Mouse (Mus musculus): ENCODE results near the gene Ppp1ca. TPM values are rescaled to one million over a fixed set of nuclear protein-coding genes. Genes with fewer than 3 reads are reported as not detected.

Gene Ppp1ca
- polyA plus RNA-seq, 1 experiment from 2014 or later, result 745 TPM

DNA sequence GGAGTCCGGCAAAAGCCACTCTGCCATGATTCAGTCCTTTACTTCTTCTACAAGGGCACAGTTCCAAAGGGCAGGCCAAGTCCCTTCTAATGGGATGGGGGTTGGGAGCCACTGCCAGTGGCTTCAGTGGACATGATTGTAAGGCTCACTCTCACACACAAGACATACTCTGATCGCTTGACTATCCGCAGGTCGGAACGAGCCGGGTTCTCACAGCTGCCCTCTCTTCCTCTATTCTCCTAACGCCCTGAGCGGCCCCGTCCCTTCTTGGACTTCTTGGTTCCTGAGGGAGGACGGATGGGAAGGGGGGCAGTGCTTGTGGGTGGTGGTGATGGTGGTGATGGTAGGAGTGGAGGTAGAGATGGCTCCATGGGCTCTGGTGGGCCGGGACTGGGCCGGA is 35.1 kb upstream of the Ppp1ca start:
- H3K27me3 ChIP-seq (replicated peaks), result no peaks in the 10 kb centered on the region
- no peak overlapping the region for H3K4me3 ChIP-seq (replicated peaks)
- WGBS, result 86% methylated on average over 12 of the region's 12 CpGs
- H3K9me3 ChIP-seq, result no peaks in the 10 kb centered on the region
- H3K36me3 ChIP-seq, result peaks cover 40% of the 10 kb centered on the region
- no peak overlapping the region for H3K4me2 ChIP-seq
- H3K4me1 ChIP-seq, result no peaks in the 10 kb centered on the region
- no peak overlapping the region for H3K27ac ChIP-seq
- H3K9ac ChIP-seq, result no peak overlapping the region
- ATAC-seq (ENCODE audit: insufficient read depth, low FRiP score, low read depth), result no peak

DNA sequence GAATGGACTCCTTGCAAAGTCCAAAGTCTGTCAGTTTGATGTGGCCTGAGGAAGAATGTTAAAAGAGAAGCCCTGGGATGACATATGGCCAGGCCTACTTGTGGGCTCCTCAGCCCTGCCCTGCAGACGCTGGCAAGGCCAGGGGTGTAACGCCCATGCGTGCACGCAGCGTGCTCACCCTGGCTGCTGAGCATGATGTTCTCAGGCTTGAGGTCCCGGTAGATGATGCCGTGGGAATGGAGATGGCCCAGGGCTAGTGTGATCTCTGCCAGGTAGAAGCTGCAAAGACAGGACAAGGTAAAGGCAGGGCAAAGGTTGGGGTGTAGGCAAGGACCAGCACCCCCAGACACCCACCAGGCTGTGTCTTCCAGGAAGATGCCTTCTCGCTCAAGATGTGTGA is 32.8 kb upstream of the Ppp1ca start:
- H3K4me1 ChIP-seq, result peaks cover 11% of the 10 kb centered on the region; the same call in 1 of the 2 replicates
- no peak overlapping the region for H3K9ac ChIP-seq
- WGBS, result 96% methylated on average over 8 of the region's 8 CpGs
- no peak overlapping the region for H3K4me3 ChIP-seq (replicated peaks)
- H3K27ac ChIP-seq, result no peak overlapping the region
- ATAC-seq (ENCODE audit: insufficient read depth, low FRiP score, low read depth), result no peak
- H3K4me2 ChIP-seq, result no peak overlapping the region
- no peaks in the 10 kb centered on the region for H3K9me3 ChIP-seq
- H3K27me3 ChIP-seq (replicated peaks), result no peaks in the 10 kb centered on the region
- H3K36me3 ChIP-seq, result peaks cover 37% of the 10 kb centered on the region

DNA sequence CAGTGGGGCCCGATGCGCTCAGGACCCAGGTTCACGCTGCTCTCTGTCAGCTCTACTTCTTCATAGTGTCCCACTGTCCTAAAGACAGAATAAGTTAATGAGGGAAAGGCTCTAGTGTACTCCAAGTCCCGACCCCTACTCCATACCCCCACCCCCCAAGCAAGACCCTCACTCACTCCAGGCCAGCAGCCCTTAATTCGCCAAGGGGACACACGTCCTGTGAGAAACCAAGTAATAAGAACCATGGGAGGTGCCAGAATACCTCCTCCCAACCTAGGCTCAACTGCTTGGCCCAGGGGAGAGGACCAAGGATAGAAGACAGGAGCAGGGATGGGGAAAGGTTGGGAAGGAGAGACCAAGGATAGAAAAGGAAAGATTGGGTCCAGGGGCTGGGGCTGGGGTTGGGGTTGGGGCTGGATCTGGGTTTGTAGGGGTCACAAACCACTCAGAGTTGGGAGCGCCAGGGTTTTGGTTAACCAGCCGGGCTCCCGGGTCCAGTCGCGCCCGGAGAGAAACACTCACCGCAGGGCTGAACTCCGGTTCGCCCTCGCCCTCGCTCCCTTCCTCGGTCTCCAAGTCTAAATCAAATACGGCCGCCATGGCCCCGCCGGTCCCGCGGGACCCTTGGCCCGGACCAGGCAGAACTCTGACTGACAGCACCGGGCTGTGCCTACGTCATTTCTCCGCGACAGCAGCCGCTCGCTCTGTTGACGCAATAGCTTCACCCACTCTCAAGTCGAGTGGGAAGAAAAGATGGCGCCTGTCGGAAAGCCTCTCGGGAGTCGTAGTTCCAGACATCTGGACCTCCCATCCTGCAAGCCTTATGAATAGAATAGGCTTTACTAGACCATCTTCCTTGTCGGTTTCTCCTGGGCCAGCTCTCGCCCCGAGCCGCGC is 29.0 kb upstream of the Ppp1ca start, which contains the start of gene Rps6kb2:
Gene Rps6kb2 (minus strand): TSS at position 709 of the 897 bp plus-strand sequence.
- 5% methylated on average over 42 of the region's 42 CpGs for WGBS
- Histone ChIP-seq H3K27me3 (replicated peaks) (no peaks in the 10 kb centered on the region), H3K9ac (peak within 1 kb of the TSS; percentile 67), H3K4me1 (peaks cover 11% of the 10 kb centered on the region; the same call in 1 of the 2 replicates), H3K4me2 (peak within 1 kb of the TSS; percentile 90), H3K36me3 (peaks cover 18% of the 10 kb centered on the region), H3K9me3 (no peaks in the 10 kb centered on the region), H3K4me3 (replicated peaks) (peak within 1 kb of the TSS; percentile 62), H3K27ac (peak within 1 kb of the TSS; percentile 70)
- ATAC-seq (ENCODE audit: insufficient read depth, low FRiP score, low read depth), result peak; percentile 77

DNA sequence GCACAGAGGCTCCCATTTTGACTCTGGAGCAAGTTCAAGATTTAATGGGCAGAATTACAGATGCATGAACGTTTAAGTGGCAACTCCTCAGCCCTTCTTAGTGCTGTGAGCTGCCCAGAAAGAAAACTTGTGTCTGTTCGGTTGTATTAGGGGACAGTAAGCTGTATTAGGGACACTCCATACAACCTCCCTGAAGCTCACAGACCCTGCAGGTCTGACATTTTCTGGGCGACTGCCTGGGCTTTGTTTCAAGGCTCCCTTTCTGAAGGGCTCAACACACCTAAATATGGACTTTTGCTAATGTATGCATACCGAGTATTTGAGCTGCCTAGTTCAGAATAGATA is 28.4 kb upstream of the Ppp1ca start:
- Histone ChIP-seq H3K27ac (peak overlapping the region; percentile 70), H3K4me2 (peak overlapping the region; percentile 90), H3K36me3 (peaks cover 14% of the 10 kb centered on the region), H3K9me3 (no peaks in the 10 kb centered on the region), H3K27me3 (replicated peaks) (no peaks in the 10 kb centered on the region), H3K4me1 (peaks cover 11% of the 10 kb centered on the region; the same call in 1 of the 2 replicates), H3K4me3 (replicated peaks) (peak overlapping the region; percentile 62), H3K9ac (peak overlapping the region; percentile 67; the same call in 1 of the 2 replicates)
- no peak for ATAC-seq (ENCODE audit: insufficient read depth, low FRiP score, low read depth)
- WGBS, result 26% methylated on average over 4 of the region's 4 CpGs

DNA sequence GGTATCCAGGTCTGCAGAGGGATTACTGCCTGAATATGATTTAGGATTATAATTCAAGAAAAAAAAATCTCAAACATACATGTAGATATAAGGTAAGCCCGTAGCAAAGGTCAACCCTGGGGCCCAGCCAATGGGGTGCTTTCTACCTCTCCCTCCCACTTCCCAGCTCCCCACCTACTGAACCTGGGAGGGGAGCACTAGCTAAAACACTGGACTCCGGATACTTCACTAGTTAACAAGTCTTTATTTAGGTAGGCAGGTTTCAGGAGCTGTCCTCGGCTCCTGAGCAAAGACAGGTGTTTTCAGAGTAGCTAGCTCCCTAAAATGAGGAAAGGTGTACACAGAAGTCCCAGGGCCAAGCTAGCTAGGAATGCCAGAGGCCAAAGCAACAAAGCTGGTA is 27.8 kb upstream of the Ppp1ca start:
- H3K4me3 ChIP-seq (replicated peaks), result no peak overlapping the region
- H3K27ac ChIP-seq, result no peak overlapping the region
- no peak overlapping the region for H3K9ac ChIP-seq
- H3K4me1 ChIP-seq, result peaks cover 11% of the 10 kb centered on the region; the same call in 1 of the 2 replicates
- H3K27me3 ChIP-seq (replicated peaks), result no peaks in the 10 kb centered on the region
- whole genome bisulfite sequencing, result 68% methylated on average over 3 of the region's 3 CpGs
- no peaks in the 10 kb centered on the region for H3K9me3 ChIP-seq
- no peak overlapping the region for H3K4me2 ChIP-seq
- ATAC-seq (ENCODE audit: insufficient read depth, low FRiP score, low read depth), result no peak
- H3K36me3 ChIP-seq, result peaks cover 12% of the 10 kb centered on the region

DNA sequence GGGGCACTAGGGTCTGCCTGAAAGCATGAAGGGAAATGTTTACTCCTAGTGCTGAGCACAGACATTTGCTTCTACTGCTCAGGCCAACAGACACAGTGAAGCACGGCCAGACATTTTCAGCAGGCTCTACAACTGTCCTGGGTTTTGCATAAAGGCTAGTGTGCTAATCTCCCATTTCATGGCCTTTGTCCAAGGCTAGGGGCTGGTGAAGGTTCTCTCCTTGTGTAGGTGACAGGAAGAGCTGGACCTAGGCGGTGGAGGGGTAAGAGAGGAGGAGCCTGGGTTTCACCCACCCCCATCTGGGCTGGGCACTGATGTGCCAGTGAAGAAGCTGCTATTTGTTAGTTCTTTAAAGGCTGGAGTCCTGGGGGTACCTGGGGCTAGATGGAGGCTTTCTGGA is 27.1 kb upstream of the Ppp1ca start:
- no peaks in the 10 kb centered on the region for H3K9me3 ChIP-seq
- no peak overlapping the region for H3K9ac ChIP-seq
- H3K36me3 ChIP-seq, result peaks cover 6% of the 10 kb centered on the region; the same call in 1 of the 2 replicates
- WGBS, result 72% methylated on average over 2 of the region's 2 CpGs
- no peaks in the 10 kb centered on the region for H3K27me3 ChIP-seq (replicated peaks)
- peaks cover 12% of the 10 kb centered on the region for H3K4me1 ChIP-seq
- H3K4me3 ChIP-seq (replicated peaks), result no peak overlapping the region
- H3K4me2 ChIP-seq, result no peak overlapping the region
- H3K27ac ChIP-seq, result no peak overlapping the region
- no peak for ATAC-seq (ENCODE audit: insufficient read depth, low FRiP score, low read depth)

DNA sequence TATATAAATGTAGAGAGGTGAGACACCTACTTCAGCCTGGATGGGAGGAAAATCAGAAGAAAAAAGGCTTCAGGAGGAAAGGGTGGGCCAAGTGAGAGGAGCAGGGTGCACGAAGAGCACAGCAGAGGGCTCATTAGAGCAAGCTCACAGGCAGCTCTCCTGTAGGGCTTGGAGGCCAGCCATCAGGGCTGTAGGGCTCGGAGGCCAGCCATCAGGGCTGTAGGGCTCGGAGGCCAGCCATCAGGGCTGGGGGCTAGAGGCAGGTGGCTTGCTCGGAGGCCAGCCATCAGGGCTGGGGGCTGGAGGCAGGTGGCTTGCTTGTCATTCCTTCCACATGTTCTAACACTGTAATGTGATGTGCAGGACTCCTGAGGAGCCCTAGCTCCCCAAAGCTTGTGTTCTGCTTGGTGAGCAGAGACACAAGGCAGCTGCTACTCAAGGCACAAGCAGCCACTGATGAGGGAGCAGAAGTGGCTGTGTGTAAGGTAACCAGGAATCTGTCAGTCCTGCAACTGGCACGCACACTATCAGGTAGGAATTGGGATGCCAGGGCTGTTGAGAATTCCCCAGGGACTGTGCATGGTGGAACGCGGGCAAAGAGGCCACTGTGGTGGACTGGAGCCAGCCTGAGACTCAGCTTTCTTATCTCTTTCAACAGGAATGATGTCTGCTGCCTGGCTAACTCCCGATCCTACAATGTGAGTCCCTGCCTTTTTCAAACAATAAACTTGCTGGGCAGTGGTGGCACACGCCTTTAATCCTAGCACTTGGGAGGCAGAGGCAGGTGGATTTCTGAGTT is 25.0 kb upstream of the Ppp1ca start:
- H3K4me3 ChIP-seq (replicated peaks), result no peak overlapping the region
- no peak for ATAC-seq (ENCODE audit: insufficient read depth, low FRiP score, low read depth)
- 72% methylated on average over 9 of the region's 9 CpGs for WGBS
- no peaks in the 10 kb centered on the region for H3K36me3 ChIP-seq
- H3K4me2 ChIP-seq, result no peak overlapping the region
- H3K27ac ChIP-seq, result no peak overlapping the region
- H3K4me1 ChIP-seq, result peaks cover 24% of the 10 kb centered on the region
- H3K9me3 ChIP-seq, result no peaks in the 10 kb centered on the region
- no peaks in the 10 kb centered on the region for H3K27me3 ChIP-seq (replicated peaks)
- no peak overlapping the region for H3K9ac ChIP-seq

DNA sequence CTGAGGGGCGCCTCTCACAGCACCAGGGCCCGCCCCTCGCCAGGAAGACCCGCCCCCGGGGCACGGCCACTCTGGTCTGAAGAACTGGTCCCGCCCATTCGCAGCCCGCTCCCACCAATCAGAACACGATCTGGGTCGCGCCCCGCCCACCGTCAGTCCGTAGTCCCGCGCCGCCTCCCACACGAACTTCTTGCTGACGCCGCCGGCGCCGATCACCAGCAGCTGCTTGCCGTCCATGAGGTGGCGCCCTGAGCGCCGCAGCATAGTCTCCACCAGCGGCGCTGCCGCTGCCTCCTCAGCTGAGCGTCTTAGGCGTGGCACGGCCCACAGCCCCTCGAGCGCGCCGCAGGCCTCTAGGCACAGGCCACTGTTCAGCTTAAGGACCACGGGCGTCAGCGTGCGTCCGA is 22.5 kb upstream of the Ppp1ca start:
- ATAC-seq (ENCODE audit: insufficient read depth, low FRiP score, low read depth), result peak; percentile 93
- H3K9me3 ChIP-seq, result no peaks in the 10 kb centered on the region
- peak overlapping the region; percentile 82 for H3K9ac ChIP-seq
- H3K4me3 ChIP-seq (replicated peaks), result peak overlapping the region; percentile 51
- H3K27ac ChIP-seq, result peak overlapping the region; percentile 91
- no peaks in the 10 kb centered on the region for H3K36me3 ChIP-seq
- no peaks in the 10 kb centered on the region for H3K27me3 ChIP-seq (replicated peaks)
- peaks cover 13% of the 10 kb centered on the region for H3K4me1 ChIP-seq
- H3K4me2 ChIP-seq, result peak overlapping the region; percentile 84
- under 1% methylated on average over 43 of the region's 43 CpGs for WGBS

DNA sequence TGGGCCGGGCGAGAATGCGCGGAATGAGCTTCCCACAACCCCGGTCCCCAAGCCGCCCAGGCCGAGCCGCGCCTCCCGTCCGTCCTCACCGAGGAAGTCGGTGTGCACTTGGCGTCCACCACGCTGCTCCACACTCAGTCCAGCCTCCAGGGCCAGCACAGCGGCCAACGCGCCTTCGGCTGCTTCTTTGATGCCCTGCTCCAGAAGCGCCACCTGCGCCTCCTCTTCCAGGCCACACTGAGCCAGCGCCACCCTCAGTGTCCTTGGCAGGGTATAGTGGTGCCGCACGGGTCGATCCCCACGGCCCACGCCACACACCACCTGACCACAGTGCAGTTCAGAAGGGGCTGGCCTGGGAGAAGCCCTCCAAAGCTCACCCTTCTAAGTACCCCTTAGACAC is 22.1 kb upstream of the Ppp1ca start:
- Histone ChIP-seq H3K4me1 (peaks cover 13% of the 10 kb centered on the region), H3K4me3 (replicated peaks) (peak overlapping the region; percentile 51), H3K27ac (peak overlapping the region; percentile 91), H3K9me3 (no peaks in the 10 kb centered on the region), H3K27me3 (replicated peaks) (no peaks in the 10 kb centered on the region), H3K36me3 (no peaks in the 10 kb centered on the region), H3K9ac (peak overlapping the region; percentile 82), H3K4me2 (peak overlapping the region; percentile 84)
- 5% methylated on average over 27 of the region's 27 CpGs for WGBS
- peak; percentile 48 for ATAC-seq (ENCODE audit: insufficient read depth, low FRiP score, low read depth)

DNA sequence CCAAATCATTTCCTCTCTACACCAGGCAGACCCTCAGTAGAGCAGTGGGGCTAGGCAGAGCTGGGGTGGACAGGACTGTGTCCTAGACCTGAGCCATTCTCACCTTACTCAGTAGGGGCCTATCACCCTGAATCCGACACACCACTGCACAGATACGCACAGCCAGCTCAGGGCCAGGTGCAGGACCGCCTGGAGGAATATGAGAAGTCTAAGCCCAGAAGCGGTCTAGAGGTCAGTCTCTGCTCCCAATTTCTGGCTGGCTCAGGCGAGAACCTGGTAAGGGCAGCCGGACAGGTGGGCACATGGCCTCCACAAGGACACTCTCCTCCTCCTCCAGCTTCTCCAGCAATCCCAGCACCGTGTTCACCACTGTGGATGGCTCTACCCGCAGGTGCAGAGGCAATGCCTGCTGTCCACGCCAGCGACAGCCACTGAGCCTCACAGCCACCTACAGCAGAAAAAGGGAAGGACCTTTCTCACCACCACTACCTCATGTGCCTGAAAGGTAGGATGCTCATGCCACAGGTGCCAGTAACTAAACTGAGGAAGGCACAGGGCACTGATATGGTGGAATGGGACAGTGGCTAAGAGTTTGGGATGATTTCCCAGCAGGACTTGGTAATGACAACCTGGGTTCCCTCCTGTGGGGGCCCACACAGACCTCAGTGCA is 21.0 kb upstream of the Ppp1ca start:
- H3K4me1 ChIP-seq, result peaks cover 16% of the 10 kb centered on the region
- WGBS, result 85% methylated on average over 10 of the region's 10 CpGs
- no peak overlapping the region for H3K9ac ChIP-seq
- H3K27me3 ChIP-seq (replicated peaks), result no peaks in the 10 kb centered on the region
- no peak for ATAC-seq (ENCODE audit: insufficient read depth, low FRiP score, low read depth)
- no peaks in the 10 kb centered on the region for H3K9me3 ChIP-seq
- H3K4me3 ChIP-seq (replicated peaks), result no peak overlapping the region
- no peak overlapping the region for H3K4me2 ChIP-seq
- no peaks in the 10 kb centered on the region for H3K36me3 ChIP-seq
- H3K27ac ChIP-seq, result no peak overlapping the region

DNA sequence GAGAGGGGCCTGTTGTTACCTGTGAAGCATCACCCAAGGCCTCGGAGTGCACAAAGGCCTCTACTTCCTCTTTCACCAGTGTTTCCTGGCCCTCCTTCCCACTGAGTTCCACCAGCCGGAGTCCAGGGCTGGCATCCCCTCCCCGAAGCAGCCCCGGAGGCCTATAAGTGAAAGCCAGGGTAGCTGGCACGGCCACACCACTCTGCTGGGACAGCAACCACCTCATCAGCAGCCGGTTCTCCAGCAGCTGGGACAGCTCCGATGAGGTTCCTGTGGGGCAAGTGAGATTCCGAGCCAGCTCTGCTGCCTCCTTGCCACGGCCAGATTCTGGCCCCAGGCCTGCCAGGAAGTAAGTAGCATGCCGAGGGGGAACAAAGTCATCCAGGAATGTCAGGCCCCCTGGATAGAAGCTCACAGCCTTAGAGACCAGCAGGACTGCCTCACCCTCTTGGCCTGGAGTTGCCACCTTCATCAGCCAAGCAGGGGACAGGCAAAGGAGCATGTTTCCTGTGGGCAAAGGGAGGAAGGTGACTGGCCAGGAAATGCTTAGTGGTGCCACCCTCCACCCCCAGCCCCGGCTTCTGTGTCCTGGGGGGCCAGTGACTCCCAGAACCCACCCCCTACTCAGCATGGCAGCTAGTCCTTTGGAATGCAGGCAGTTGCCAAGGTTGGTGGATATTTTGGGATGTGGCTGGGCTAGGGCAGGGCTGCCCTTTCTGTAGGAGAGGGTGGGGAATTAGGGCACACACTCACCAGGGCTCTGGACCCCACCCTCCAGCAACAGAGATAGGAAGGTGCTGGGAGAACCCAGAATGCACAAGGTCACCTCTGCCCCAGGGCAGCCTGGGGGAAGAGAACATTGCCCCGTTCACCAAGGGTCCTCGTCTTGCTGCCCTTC is 20.2 kb upstream of the Ppp1ca start:
- Histone ChIP-seq H3K9ac (no peak overlapping the region), H3K27ac (no peak overlapping the region), H3K9me3 (no peaks in the 10 kb centered on the region), H3K36me3 (no peaks in the 10 kb centered on the region), H3K4me3 (replicated peaks) (no peak overlapping the region), H3K4me2 (no peak overlapping the region), H3K27me3 (replicated peaks) (no peaks in the 10 kb centered on the region), H3K4me1 (peaks cover 18% of the 10 kb centered on the region)
- ATAC-seq (ENCODE audit: insufficient read depth, low FRiP score, low read depth), result no peak
- WGBS, result 67% methylated on average over 13 of the region's 13 CpGs
